ENCODE assay signal across 12 mouse cellular contexts in genomic region chr10:44492815-44493525, GRCm38 (mm10). TPM values are rescaled to one million over a fixed set of nuclear protein-coding genes. Genes with fewer than 3 reads are reported as not detected.
DNase-seq lines count a peak whose midpoint lies in the region; ATAC-seq lines count a peak whose summit lies in the region.
"Had no signal": no experiment of that assay in that cellular context is flagged by ENCODE, and none has a peak within 500 bp of the region (broad histone marks: within the 10 kb centered on the region; RNA-seq: fewer than 3 reads in every experiment).

No protein-coding gene starts in this region.

- H3K4me2 ChIP-seq in midbrain, embryonic 14.5 days (ENCODE audit: low read length): no peak overlapping the region
- H3K4me2 ChIP-seq in midbrain, embryonic 11.5 days: no peak overlapping the region
- H3K4me2 ChIP-seq in intestine, embryonic 16.5 days (ENCODE audit: low read depth, low read length): no peak overlapping the region
- no peak overlapping the region for H3K4me2 ChIP-seq in stomach, embryonic 14.5 days (replicated peaks; ENCODE audit: low read depth, low read length)
- H3K4me2 ChIP-seq: liver, embryonic 15.5 days had no signal

- 72% methylated on average over 8 of the region's 8 CpGs for WGBS in midbrain, embryonic 14.5 days
- 83% methylated on average over 8 of the region's 8 CpGs for WGBS in midbrain, embryonic 11.5 days
- WGBS in intestine, embryonic 16.5 days: 53% methylated on average over 8 of the region's 8 CpGs
- WGBS in stomach, embryonic 14.5 days: 36% methylated on average over 8 of the region's 8 CpGs

- peak; percentile 26; the same call in 1 of the 2 replicates for ATAC-seq in cerebellum, adult (ENCODE audit: insufficient number of reproducible peaks, low FRiP score, low TSS enrichment)
- 0 out of 2 replicates have a peak, but pooled peaks have one; percentile 37 for ATAC-seq in midbrain, embryonic 14.5 days (ENCODE audit: low FRiP score, low TSS enrichment)
- no peak for ATAC-seq in midbrain, embryonic 11.5 days (ENCODE audit: low FRiP score)
- peak; percentile 34; the same call in 1 of the 2 replicates for ATAC-seq in intestine, embryonic 16.5 days
- peak; percentile 37; the same call in 1 of the 2 replicates for ATAC-seq in stomach, embryonic 14.5 days (ENCODE audit: insufficient number of reproducible peaks, insufficient read depth, low FRiP score, low read depth)

- no peaks in the 10 kb centered on the region for H3K9me3 ChIP-seq in midbrain, embryonic 14.5 days (ENCODE audit: control insufficient read depth, low read length)
- no peaks in the 10 kb centered on the region for H3K9me3 ChIP-seq in midbrain, embryonic 11.5 days (ENCODE audit: control insufficient read depth, low read length)
- no peaks in the 10 kb centered on the region for H3K9me3 ChIP-seq in intestine, embryonic 16.5 days (ENCODE audit: control insufficient read depth, low read length)
- H3K9me3 ChIP-seq in stomach, embryonic 14.5 days (ENCODE audit: control insufficient read depth, low read depth, low read length): no peaks in the 10 kb centered on the region
- H3K9me3 ChIP-seq: liver, embryonic 15.5 days had no signal

- no peaks in the 10 kb centered on the region for H3K27me3 ChIP-seq in midbrain, embryonic 14.5 days (ENCODE audit: control insufficient read depth, insufficient read depth, low read length)
- H3K27me3 ChIP-seq in midbrain, embryonic 11.5 days (ENCODE audit: control insufficient read depth, insufficient read depth, low read length): no peaks in the 10 kb centered on the region
- H3K27me3 ChIP-seq in intestine, embryonic 16.5 days (replicated peaks; ENCODE audit: control insufficient read depth, insufficient read depth, low read length): no peaks in the 10 kb centered on the region
- no peaks in the 10 kb centered on the region; the same call in 1 of the 2 replicates for H3K27me3 ChIP-seq in stomach, embryonic 14.5 days (ENCODE audit: control insufficient read depth, insufficient read depth, low read length)
- H3K27me3 ChIP-seq: liver, embryonic 15.5 days had no signal

- H3K4me1 ChIP-seq in midbrain, embryonic 14.5 days (ENCODE audit: control insufficient read depth, insufficient read depth, low read length): no peaks in the 10 kb centered on the region
- H3K4me1 ChIP-seq in midbrain, embryonic 11.5 days (ENCODE audit: control insufficient read depth, insufficient read depth, low read length): no peaks in the 10 kb centered on the region
- H3K4me1 ChIP-seq in intestine, embryonic 16.5 days (ENCODE audit: control insufficient read depth, insufficient read depth, low read length): peaks cover 14% of the 10 kb centered on the region
- no peaks in the 10 kb centered on the region for H3K4me1 ChIP-seq in stomach, embryonic 14.5 days (ENCODE audit: control insufficient read depth, insufficient read depth, low read length)
- H3K4me1 ChIP-seq: liver, embryonic 15.5 days had no signal

- no peak overlapping the region for H3K27ac ChIP-seq in midbrain, embryonic 14.5 days (replicated peaks; ENCODE audit: low read depth, low read length)
- no peak overlapping the region for H3K27ac ChIP-seq in midbrain, embryonic 11.5 days (ENCODE audit: low read depth, low read length)
- H3K27ac ChIP-seq in intestine, embryonic 16.5 days (ENCODE audit: low read length): peak overlapping the region; percentile 67
- H3K27ac ChIP-seq in stomach, embryonic 14.5 days (ENCODE audit: low read length): no peak overlapping the region
- H3K27ac ChIP-seq: liver, embryonic 15.5 days had no signal

- H3K9ac ChIP-seq in midbrain, embryonic 14.5 days (replicated peaks; ENCODE audit: low read length): no peak overlapping the region
- H3K9ac ChIP-seq in midbrain, embryonic 11.5 days (ENCODE audit: low read length): no peak overlapping the region
- 0 out of 2 replicates have a peak overlapping the region, but pooled peaks have one; percentile 14 for H3K9ac ChIP-seq in intestine, embryonic 16.5 days (ENCODE audit: low read depth, low read length)
- no peak overlapping the region for H3K9ac ChIP-seq in stomach, embryonic 14.5 days (replicated peaks; ENCODE audit: low read depth, low read length)
- H3K9ac ChIP-seq: liver, embryonic 15.5 days had no signal

- H3K36me3 ChIP-seq in midbrain, embryonic 14.5 days (ENCODE audit: control insufficient read depth, insufficient read depth, low read length): no peaks in the 10 kb centered on the region
- H3K36me3 ChIP-seq in midbrain, embryonic 11.5 days (ENCODE audit: control insufficient read depth, insufficient read depth, low read length): no peaks in the 10 kb centered on the region
- H3K36me3 ChIP-seq in intestine, embryonic 16.5 days (ENCODE audit: control insufficient read depth, insufficient read depth, low read length): no peaks in the 10 kb centered on the region
- H3K36me3 ChIP-seq in stomach, embryonic 14.5 days (ENCODE audit: control insufficient read depth, insufficient read depth, low read length): no peaks in the 10 kb centered on the region
- H3K36me3 ChIP-seq: liver, embryonic 15.5 days had no signal

- no peak overlapping the region for H3K4me3 ChIP-seq in midbrain, embryonic 14.5 days (replicated peaks; ENCODE audit: low read depth, low read length)
- H3K4me3 ChIP-seq in midbrain, embryonic 11.5 days (ENCODE audit: low read depth, low read length): no peak overlapping the region
- no peak overlapping the region for H3K4me3 ChIP-seq in intestine, embryonic 16.5 days (ENCODE audit: low read length)
- H3K4me3 ChIP-seq in stomach, embryonic 14.5 days (ENCODE audit: low read depth, low read length): no peak overlapping the region
- H3K4me3 ChIP-seq: liver, embryonic 15.5 days had no signal

- intact Hi-C loops in heart, postnatal 36 days (cut with DNase I): no loop called here

- DNase-seq in cerebellum, adult 9-10 months: no peak
- DNase-seq in midbrain, embryonic 14.5 days: peak; percentile 8
- DNase-seq in midbrain, embryonic 11.5 days (ENCODE audit: low spot score, missing footprints): no peak
- DNase-seq in heart, postnatal 36 days: no peak
- DNase-seq in embryo, embryonic 11 days: no peak
- DNase-seq: adrenal gland, postnatal 25 days; gastrocnemius, postnatal 14 days; heart, postnatal 14 days had no signal

RNA-seq across cellular contexts. Expression of gene Prdm1, which starts 35.3 kb away (rescaled TPM):
- polyA plus RNA-seq in midbrain, embryonic 14.5 days (2014; fragmentation: Nextera tagmentation; extraction: Ambion mirVana): 0.61 and 0.97 TPM in 2 replicates
- polyA plus RNA-seq in midbrain, embryonic 11.5 days (2014; fragmentation: Nextera tagmentation; extraction: Ambion mirVana): 0.83 and 1.1 TPM in 2 replicates
- 22.1 and 28.4 TPM in 2 replicates for polyA plus RNA-seq in intestine, embryonic 16.5 days (2015; fragmentation: Nextera tagmentation; extraction: Ambion mirVana)
- polyA plus RNA-seq in stomach, embryonic 14.5 days (2014; fragmentation: Nextera tagmentation; extraction: Ambion mirVana): 2.8 and 2.9 TPM in 2 replicates
- total RNA-seq in heart, postnatal 36 days (2021): 1 to 10 TPM; 1.6 to 2.4 TPM
